Mouse (Mus musculus): ENCODE measurements at regions not wholly inside any gene's neighbourhood (a gene's known extent, or its start where the extent isn't known, plus 50 kb on each side); places are given as distances from the start of the nearest gene placed in this dataset.

DNA sequence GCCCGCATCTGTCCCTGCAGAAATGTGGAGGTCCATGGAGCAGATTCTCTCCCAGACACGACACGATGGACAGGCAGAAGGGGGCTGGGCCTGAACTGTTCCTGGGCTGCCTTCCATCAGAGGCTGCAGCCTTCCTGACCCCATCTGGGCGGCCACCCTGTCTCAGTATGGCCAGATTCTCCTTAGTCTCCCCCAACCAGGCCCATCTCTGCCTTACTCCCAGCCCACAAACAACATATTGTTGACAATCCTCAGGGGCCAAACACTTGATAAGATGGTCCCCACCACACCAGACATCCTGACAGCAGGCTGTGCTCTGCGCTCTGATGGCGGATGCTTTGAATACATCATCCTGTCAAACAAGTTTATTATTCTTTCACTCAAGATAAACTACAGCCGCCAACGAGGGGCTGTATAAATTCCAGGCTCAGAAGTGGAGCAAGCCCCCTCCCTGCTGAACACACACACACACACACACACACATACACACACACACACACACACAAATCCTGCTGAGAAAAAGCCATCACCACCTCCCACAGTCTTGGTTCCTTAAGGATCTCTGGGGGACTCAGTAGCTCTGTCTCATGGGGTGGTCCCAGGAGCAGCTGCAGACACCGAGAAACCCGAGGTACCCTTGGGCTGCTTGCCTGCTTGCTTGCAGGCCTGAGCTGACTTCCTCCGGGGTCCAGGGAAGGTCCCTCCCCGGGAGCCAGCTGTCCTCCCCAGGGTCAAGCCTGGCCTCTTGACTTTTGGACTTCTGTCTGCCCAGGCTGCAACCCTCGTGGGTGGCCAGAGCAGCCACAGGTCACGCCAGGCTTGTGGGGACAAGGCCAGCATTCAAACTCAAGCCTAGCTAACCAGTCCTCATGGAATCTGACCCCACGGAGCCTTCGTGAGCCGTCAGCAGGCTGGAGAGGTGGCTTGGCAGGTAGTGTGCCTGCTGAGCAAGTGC, 135.6 kb upstream of the 1600014C23Rik start:
- Histone ChIP-seq H3K9me3 (no peaks in the 10 kb centered on the region), H3K27ac (no peak overlapping the region), H3K27me3 (peaks cover 25% of the 10 kb centered on the region), H3K4me1 (peaks cover 59% of the 10 kb centered on the region), H3K4me3 (replicated peaks) (no peak overlapping the region), H3K9ac (no peak overlapping the region), H3K36me3 (replicated peaks) (no peaks in the 10 kb centered on the region), H3K4me2 (no peak overlapping the region)
- 67% methylated on average over 17 of the region's 17 CpGs for WGBS
- ATAC-seq (ENCODE audit: low FRiP score) = no peak

DNA sequence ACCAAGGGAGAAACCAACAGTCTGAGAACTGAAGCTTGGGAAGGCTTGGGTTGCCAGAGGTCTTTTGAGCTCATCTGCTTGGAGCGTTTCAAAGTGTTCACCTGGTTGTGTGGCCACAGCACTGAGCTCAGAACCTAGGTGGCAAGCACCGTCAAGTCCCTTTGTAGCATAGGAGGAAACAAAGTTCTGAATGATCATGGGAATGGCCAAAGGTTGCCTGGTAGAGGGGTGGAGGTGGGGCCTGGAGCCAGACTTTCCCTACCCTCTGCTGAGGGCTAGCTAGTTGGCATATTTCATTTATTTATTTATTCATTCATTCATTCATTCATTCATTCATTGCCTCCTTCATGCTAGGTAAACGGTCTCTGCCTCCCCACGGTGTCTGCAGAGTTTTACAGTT, 134.9 kb upstream of the 1600014C23Rik start:
- WGBS = 96% methylated on average over 4 of the region's 4 CpGs
- no peak overlapping the region for H3K9ac ChIP-seq
- H3K4me1 ChIP-seq = peaks cover 52% of the 10 kb centered on the region

GRCm38 (mm10) chr17:45867727-45868126, 134.1 kb upstream of the 1600014C23Rik start:
- H3K9me3 ChIP-seq = no peaks in the 10 kb centered on the region
- ATAC-seq (ENCODE audit: low FRiP score) = no peak
- H3K4me3 ChIP-seq (replicated peaks) = no peak overlapping the region
- peaks cover 29% of the 10 kb centered on the region for H3K27me3 ChIP-seq
- no peaks in the 10 kb centered on the region for H3K36me3 ChIP-seq (replicated peaks)
- H3K4me2 ChIP-seq = no peak overlapping the region
- H3K27ac ChIP-seq = no peak overlapping the region
- peaks cover 44% of the 10 kb centered on the region for H3K4me1 ChIP-seq
- WGBS = 95% methylated on average over 5 of the region's 5 CpGs
- no peak overlapping the region for H3K9ac ChIP-seq

More for the DNA sequence above, 134.9 kb upstream of the 1600014C23Rik start:
- H3K27me3 ChIP-seq = peaks cover 28% of the 10 kb centered on the region
- no peak overlapping the region for H3K4me2 ChIP-seq
- ATAC-seq (ENCODE audit: low FRiP score) = no peak
- H3K27ac ChIP-seq = no peak overlapping the region
- no peaks in the 10 kb centered on the region for H3K36me3 ChIP-seq (replicated peaks)
- H3K9me3 ChIP-seq = no peaks in the 10 kb centered on the region
- no peak overlapping the region for H3K4me3 ChIP-seq (replicated peaks)

GRCm38 (mm10) chr17:45866876-45867652, 133.4 kb upstream of the 1600014C23Rik start:
- Histone ChIP-seq H3K4me3 (replicated peaks) (no peak overlapping the region), H3K36me3 (replicated peaks) (no peaks in the 10 kb centered on the region), H3K27ac (no peak overlapping the region; the same call in 1 of the 2 replicates), H3K4me1 (peaks cover 38% of the 10 kb centered on the region), H3K9ac (no peak overlapping the region), H3K9me3 (no peaks in the 10 kb centered on the region), H3K4me2 (no peak overlapping the region), H3K27me3 (peaks cover 29% of the 10 kb centered on the region)
- 84% methylated on average over 15 of the region's 15 CpGs for WGBS
- no peak for ATAC-seq (ENCODE audit: low FRiP score)

DNA sequence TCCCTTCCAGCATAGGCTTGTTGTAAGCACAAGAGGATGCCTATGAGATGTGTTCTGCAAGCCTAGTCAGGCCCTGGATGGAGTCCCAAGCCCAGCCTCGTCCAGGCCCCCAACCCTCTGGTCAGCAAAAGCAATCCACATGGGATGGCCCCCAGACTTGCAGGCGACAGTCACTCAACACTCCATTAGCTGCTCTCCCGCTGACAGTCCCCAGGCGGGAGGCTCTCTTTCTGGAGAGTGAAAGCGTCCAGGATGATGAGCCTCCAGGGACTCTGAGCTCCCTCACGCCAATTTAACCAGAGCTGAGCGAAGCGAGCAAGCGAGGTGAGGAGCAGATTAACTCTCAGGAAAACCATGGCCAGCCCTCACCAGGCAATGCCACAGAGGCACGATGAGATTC, 132.7 kb upstream of the 1600014C23Rik start:
- no peaks in the 10 kb centered on the region for H3K36me3 ChIP-seq (replicated peaks)
- no peak overlapping the region for H3K4me2 ChIP-seq
- no peak overlapping the region for H3K9ac ChIP-seq
- peaks cover 23% of the 10 kb centered on the region for H3K27me3 ChIP-seq
- no peak for ATAC-seq (ENCODE audit: low FRiP score)
- H3K4me1 ChIP-seq = peaks cover 30% of the 10 kb centered on the region
- H3K27ac ChIP-seq = no peak overlapping the region
- H3K9me3 ChIP-seq = no peaks in the 10 kb centered on the region
- WGBS = 31% methylated on average over 10 of the region's 10 CpGs
- no peak overlapping the region for H3K4me3 ChIP-seq (replicated peaks)

GRCm38 (mm10) chr17:45865944-45866343, 132.3 kb upstream of the 1600014C23Rik start:
- WGBS = 84% methylated on average over 6 of the region's 6 CpGs
- no peak overlapping the region for H3K27ac ChIP-seq
- no peaks in the 10 kb centered on the region for H3K36me3 ChIP-seq (replicated peaks)
- H3K9me3 ChIP-seq = no peaks in the 10 kb centered on the region
- no peak overlapping the region for H3K4me3 ChIP-seq (replicated peaks)
- ATAC-seq (ENCODE audit: low FRiP score) = no peak
- peaks cover 26% of the 10 kb centered on the region for H3K4me1 ChIP-seq
- peaks cover 23% of the 10 kb centered on the region for H3K27me3 ChIP-seq
- no peak overlapping the region for H3K4me2 ChIP-seq
- no peak overlapping the region for H3K9ac ChIP-seq

- Histone ChIP-seq H3K27ac (no peak overlapping the region), H3K4me2 (no peak overlapping the region), H3K4me1 (peaks cover 16% of the 10 kb centered on the region), H3K9me3 (no peaks in the 10 kb centered on the region), H3K27me3 (peaks cover 16% of the 10 kb centered on the region), H3K4me3 (replicated peaks) (no peak overlapping the region), H3K36me3 (replicated peaks) (no peaks in the 10 kb centered on the region), H3K9ac (no peak overlapping the region)
- no peak for ATAC-seq (ENCODE audit: low FRiP score)
- WGBS = 63% methylated on average over 10 of the region's 10 CpGs
These were observed 130.0 kb upstream of the 1600014C23Rik start for GRCm38 (mm10) chr17:45863471-45864205.

- Histone ChIP-seq H3K4me1 (peaks cover 16% of the 10 kb centered on the region), H3K27me3 (peaks cover 11% of the 10 kb centered on the region), H3K4me2 (no peak overlapping the region), H3K27ac (no peak overlapping the region), H3K9ac (no peak overlapping the region), H3K36me3 (replicated peaks) (no peaks in the 10 kb centered on the region), H3K9me3 (no peaks in the 10 kb centered on the region), H3K4me3 (replicated peaks) (no peak overlapping the region)
- no peak for ATAC-seq (ENCODE audit: low FRiP score)
- WGBS = 84% methylated on average over 3 of the region's 3 CpGs
These were observed 129.4 kb upstream of the 1600014C23Rik start for GRCm38 (mm10) chr17:45863031-45863430.

- 0 out of 2 replicates have a peak, but pooled peaks cover 5% of the 10 kb centered on the region for H3K27me3 ChIP-seq
- ATAC-seq (ENCODE audit: low FRiP score) = no peak
- no peak overlapping the region for H3K4me2 ChIP-seq
- no peaks in the 10 kb centered on the region for H3K9me3 ChIP-seq
- 86% methylated on average over 5 of the region's 5 CpGs for WGBS
- H3K9ac ChIP-seq = no peak overlapping the region
- H3K4me1 ChIP-seq = peaks cover 2% of the 10 kb centered on the region
- H3K4me3 ChIP-seq (replicated peaks) = no peak overlapping the region
- H3K36me3 ChIP-seq (replicated peaks) = no peaks in the 10 kb centered on the region
- no peak overlapping the region for H3K27ac ChIP-seq
These were observed 125.8 kb upstream of the 1600014C23Rik start for GRCm38 (mm10) chr17:45859441-45859840.

DNA sequence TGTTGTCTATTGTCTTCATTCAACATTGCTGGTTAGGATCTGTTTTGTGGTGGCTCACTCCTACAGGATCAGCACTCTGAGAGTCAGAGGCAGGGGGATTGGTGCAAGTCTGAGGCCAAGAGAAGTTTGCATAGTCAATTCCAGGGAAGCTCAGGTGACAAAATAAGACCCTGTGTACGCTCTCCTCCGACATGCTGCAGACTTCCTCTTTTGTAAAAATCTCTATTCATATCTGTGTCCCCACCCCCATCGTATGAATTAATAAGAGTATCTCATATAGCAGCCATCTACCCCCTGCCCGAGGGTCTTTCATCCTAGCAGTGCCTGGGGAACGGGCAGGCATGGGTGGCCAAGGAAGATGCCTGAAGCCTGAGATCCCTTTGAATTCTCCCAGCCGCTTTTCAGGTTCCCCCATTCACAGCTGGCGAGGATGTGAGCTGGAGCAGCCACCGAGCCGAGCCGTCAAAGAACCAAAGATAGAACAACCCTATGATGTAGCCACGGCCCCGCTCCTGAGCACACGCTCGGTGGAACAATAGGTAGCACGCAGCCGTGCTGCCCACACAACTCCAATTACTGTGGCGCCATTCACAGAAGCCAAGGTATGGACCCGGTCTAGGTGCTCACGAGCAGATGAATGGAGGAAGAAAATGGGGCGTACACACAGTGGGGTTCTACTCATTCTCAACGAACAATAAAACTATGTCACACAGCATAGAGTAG, 120.4 kb upstream of the 1600014C23Rik start:
- ATAC-seq (ENCODE audit: low FRiP score) = no peak
- H3K36me3 ChIP-seq (replicated peaks) = no peaks in the 10 kb centered on the region
- peaks cover 17% of the 10 kb centered on the region for H3K4me1 ChIP-seq
- WGBS = 75% methylated on average over 21 of the region's 21 CpGs
- H3K4me2 ChIP-seq = no peak overlapping the region
- H3K9me3 ChIP-seq = no peaks in the 10 kb centered on the region
- no peak overlapping the region for H3K27ac ChIP-seq
- no peak overlapping the region for H3K4me3 ChIP-seq (replicated peaks)
- H3K27me3 ChIP-seq = no peaks in the 10 kb centered on the region; the same call in 1 of the 2 replicates
- no peak overlapping the region for H3K9ac ChIP-seq

GRCm38 (mm10) chr17:45852402-45852801, 118.8 kb upstream of the 1600014C23Rik start:
- WGBS = 37% methylated on average over 5 of the region's 5 CpGs
- peaks cover 17% of the 10 kb centered on the region for H3K4me1 ChIP-seq
- no peak overlapping the region for H3K4me3 ChIP-seq (replicated peaks)
- no peak overlapping the region for H3K9ac ChIP-seq
- no peaks in the 10 kb centered on the region; the same call in 1 of the 2 replicates for H3K27me3 ChIP-seq
- no peak overlapping the region for H3K27ac ChIP-seq
- no peak overlapping the region for H3K4me2 ChIP-seq
- no peaks in the 10 kb centered on the region for H3K36me3 ChIP-seq (replicated peaks)
- no peaks in the 10 kb centered on the region for H3K9me3 ChIP-seq
- no peak for ATAC-seq (ENCODE audit: low FRiP score)
